ENCODE assay signal across 8 mouse cellular contexts in genomic region chr10:67058297-67058696, GRCm38 (mm10). TPM values are rescaled to one million over a fixed set of nuclear protein-coding genes. Genes with fewer than 3 reads are reported as not detected.
A peak's percentile ranks its signal among the peaks of the same experiment; 100 is the strongest.
DNase-seq lines count a peak whose midpoint lies in the region; ATAC-seq and TF ChIP-seq lines count a peak whose summit lies in the region.

No protein-coding gene starts in this region.

- H3K9me3 ChIP-seq in forebrain, embryonic 13.5 days (replicated peaks), result no peaks in the 10 kb centered on the region
- H3K9me3 ChIP-seq in forebrain, embryonic 11.5 days (ENCODE audit: control insufficient read depth, low read length), result no peaks in the 10 kb centered on the region
- no peaks in the 10 kb centered on the region for H3K9me3 ChIP-seq in neural tube, embryonic 13.5 days

- no peak for DNase-seq in forebrain, embryonic 11.5 days (ENCODE audit: low spot score)
- DNase-seq in neural tube, embryonic 10.5 days (ENCODE audit: extremely low spot score, low spot score), result no peak
- DNase-seq in heart, adult 2 months, result peak; percentile 67 to 76
- peak; percentile 78 to 81 for DNase-seq in kidney, postnatal 36 days

- ATAC-seq in forebrain, embryonic 13.5 days, result no peak; the same call in 1 of the 2 replicates
- ATAC-seq in forebrain, embryonic 11.5 days (replicated peaks; ENCODE audit: low FRiP score), result no peak
- ATAC-seq in neural tube, embryonic 13.5 days (ENCODE audit: low read depth), result no peak
- no peak for ATAC-seq in inflammation-experienced regulatory T-cells, adult 6 months
- no peak for ATAC-seq in erythroid progenitor cell, adult 5-6 weeks (replicated peaks; ENCODE audit: low FRiP score, poor library complexity, severe bottlenecking)

- TF ChIP-seq CTCF in heart, adult 2 months (IDR thresholded peaks at IDR 0.05), result no peak

- peaks cover 45% of the 10 kb centered on the region for H3K4me1 ChIP-seq in forebrain, embryonic 13.5 days
- H3K4me1 ChIP-seq in forebrain, embryonic 11.5 days (replicated peaks; ENCODE audit: control insufficient read depth, insufficient read depth, low read length), result peaks cover 6% of the 10 kb centered on the region
- peaks cover 66% of the 10 kb centered on the region for H3K4me1 ChIP-seq in neural tube, embryonic 13.5 days (replicated peaks)
- peaks cover 34% of the 10 kb centered on the region for H3K4me1 ChIP-seq in heart, adult 2 months (ENCODE audit: control insufficient read depth, insufficient read depth, low read length)

- H3K79me2 ChIP-seq in heart, adult 2 months (replicated peaks; ENCODE audit: control insufficient read depth, insufficient read depth, low read length), result peaks cover 2% of the 10 kb centered on the region; the same call in 1 of the 2 replicates

- TF ChIP-seq EP300 in heart, adult 2 months (IDR thresholded peaks at IDR 0.05; ENCODE audit: insufficient read depth, low read depth, low read length), result no peak

- TF ChIP-seq POLR2A in heart, adult 2 months (IDR thresholded peaks at IDR 0.05; ENCODE audit: insufficient read depth, low read depth, low read length), result no peak

- H3K9ac ChIP-seq in forebrain, embryonic 13.5 days, result no peak overlapping the region
- no peak overlapping the region for H3K9ac ChIP-seq in forebrain, embryonic 11.5 days (ENCODE audit: low read length)
- H3K9ac ChIP-seq in neural tube, embryonic 13.5 days, result no peak overlapping the region
- H3K9ac ChIP-seq in heart, adult 2 months (ENCODE audit: low read depth, low read length), result no peak overlapping the region

- H3K27ac ChIP-seq in forebrain, embryonic 13.5 days, result peak overlapping the region; percentile 51
- H3K27ac ChIP-seq in forebrain, embryonic 11.5 days (ENCODE audit: low read depth, low read length), result no peak overlapping the region
- peak overlapping the region; percentile 78 for H3K27ac ChIP-seq in neural tube, embryonic 13.5 days (replicated peaks)
- peak overlapping the region; percentile 57 for H3K27ac ChIP-seq in heart, adult 2 months

- intact Hi-C loops in heart, adult 2 months (cut with DNase I), result loop anchor here (5.0 kb wide), 2 partner anchors 56 to 69 kb away; no protein-coding TSS in a partner anchor

- no peak overlapping the region for H3K4me3 ChIP-seq in forebrain, embryonic 13.5 days
- H3K4me3 ChIP-seq in forebrain, embryonic 11.5 days (ENCODE audit: low read depth, low read length), result no peak overlapping the region
- no peak overlapping the region for H3K4me3 ChIP-seq in neural tube, embryonic 13.5 days
- no peak overlapping the region for H3K4me3 ChIP-seq in heart, adult 2 months

- WGBS in forebrain, embryonic 13.5 days, result 70% methylated on average over 7 of the region's 7 CpGs
- 84% methylated on average over 7 of the region's 7 CpGs for WGBS in forebrain, embryonic 11.5 days
- 63% methylated on average over 7 of the region's 7 CpGs for WGBS in neural tube, embryonic 13.5 days
- WGBS in heart, adult 2 months, result 2% methylated on average over 7 of the region's 7 CpGs

- no peaks in the 10 kb centered on the region for H3K27me3 ChIP-seq in forebrain, embryonic 13.5 days
- H3K27me3 ChIP-seq in forebrain, embryonic 11.5 days (ENCODE audit: control insufficient read depth, insufficient read depth, low read length), result no peaks in the 10 kb centered on the region
- H3K27me3 ChIP-seq in neural tube, embryonic 13.5 days, result no peaks in the 10 kb centered on the region
- H3K27me3 ChIP-seq in heart, adult 2 months (ENCODE audit: control insufficient read depth, insufficient read depth, low read length), result no peaks in the 10 kb centered on the region

- no peak overlapping the region for H3K4me2 ChIP-seq in forebrain, embryonic 13.5 days
- no peak overlapping the region for H3K4me2 ChIP-seq in forebrain, embryonic 11.5 days (ENCODE audit: low read depth, low read length, severe bottlenecking)
- H3K4me2 ChIP-seq in neural tube, embryonic 13.5 days, result peak overlapping the region; percentile 14

- no peaks in the 10 kb centered on the region for H3K36me3 ChIP-seq in forebrain, embryonic 13.5 days (ENCODE audit: poor library complexity, severe bottlenecking)
- no peaks in the 10 kb centered on the region for H3K36me3 ChIP-seq in forebrain, embryonic 11.5 days (ENCODE audit: control insufficient read depth, insufficient read depth, low read length)
- no peaks in the 10 kb centered on the region for H3K36me3 ChIP-seq in neural tube, embryonic 13.5 days
- peaks cover 28% of the 10 kb centered on the region for H3K36me3 ChIP-seq in heart, adult 2 months (ENCODE audit: control insufficient read depth, insufficient read depth, low read length)

RNA-seq across cellular contexts. Expression of gene Jmjd1c, which starts 37.6 kb away (rescaled TPM):
- polyA plus RNA-seq in forebrain, embryonic 13.5 days (2015; fragmentation: Nextera tagmentation; extraction: Ambion mirVana), result 42.5 and 49.6 TPM in 2 replicates
- polyA plus RNA-seq in forebrain, embryonic 11.5 days (2014; fragmentation: Nextera tagmentation; extraction: Ambion mirVana), result 53.1 and 55.7 TPM in 2 replicates
- 51.4 and 52.4 TPM in 2 replicates for polyA plus RNA-seq in neural tube, embryonic 13.5 days (2015; fragmentation: Nextera tagmentation; extraction: Ambion mirVana)
- 10 to 100 TPM; 34.5 to 36.8 TPM for total RNA-seq in heart, adult 2 months (2021)
- 8.5 and 14.7 TPM in 2 replicates for polyA plus RNA-seq in heart, adult 2 months (2012; rRNA removed)
- polyA plus RNA-seq in inflammation-experienced regulatory T-cells, adult 6 months (2017; shearing (Covaris generic)), result 10 to 100 TPM; 34.3 to 58.3 (median 45.7) TPM
- total RNA-seq in erythroid progenitor cell, adult 5-6 weeks (2015; ENCODE audit: low replicate concordance), result 33.5 and 37.1 TPM in 2 replicates
- total RNA-seq in erythroid progenitor cell, adult 5-6 weeks (2017; ENCODE audit: low replicate concordance), result 19.8 and 26.1 TPM in 2 replicates

RNA-seq across cellular contexts. Expression of gene Reep3, which starts 38.4 kb away (rescaled TPM):
- 42.2 and 43.0 TPM in 2 replicates for polyA plus RNA-seq in forebrain, embryonic 13.5 days (2015; fragmentation: Nextera tagmentation; extraction: Ambion mirVana)
- polyA plus RNA-seq in forebrain, embryonic 11.5 days (2014; fragmentation: Nextera tagmentation; extraction: Ambion mirVana), result 44.6 and 48.4 TPM in 2 replicates
- polyA plus RNA-seq in neural tube, embryonic 13.5 days (2015; fragmentation: Nextera tagmentation; extraction: Ambion mirVana), result 54.6 and 61.1 TPM in 2 replicates
- 10 to 100 TPM; 19.7 to 20.2 TPM for total RNA-seq in heart, adult 2 months (2021)
- 14.9 and 27.7 TPM in 2 replicates for polyA plus RNA-seq in heart, adult 2 months (2012; rRNA removed)
- polyA plus RNA-seq in inflammation-experienced regulatory T-cells, adult 6 months (2017; shearing (Covaris generic)), result 10 to 100 TPM; 16.5 to 25.6 (median 19.6) TPM
- 9.7 and 23.9 TPM in 2 replicates for total RNA-seq in erythroid progenitor cell, adult 5-6 weeks (2015; ENCODE audit: low replicate concordance)
- total RNA-seq in erythroid progenitor cell, adult 5-6 weeks (2017; ENCODE audit: low replicate concordance), result 5.0 and 7.9 TPM in 2 replicates

Comparison
In these comparisons a context has a peak if more than half of its experiments do, and no peak if none do; other contexts are left out.
1. DNase-seq: peak in heart, adult 2 months (2 of 2) and kidney, postnatal 36 days (2 of 2); none in forebrain, embryonic 11.5 days (single experiment) and neural tube, embryonic 10.5 days (single experiment).